Mouse (Mus musculus) C2C12 (cell line): Measurements from ENCODE around the gene Usp34. TPM values are rescaled to one million over a fixed set of nuclear protein-coding genes. Genes with fewer than 3 reads are reported as not detected.
"Not testable (repeated sequence)": the region's sequence is repeated elsewhere in the genome, so short reads cannot be mapped to it uniquely, and the experiment has no call there.

Source experiments
- H3K27me3 ChIP-seq: one replicate; pipeline ENCODE4 v1.6.1; 2011; ENCODE audit not compliant: control insufficient read depth, insufficient read depth, insufficient read length
- H3K36me3 ChIP-seq: one replicate; pipeline ENCODE4 v1.6.1; 2011; ENCODE audit not compliant: control insufficient read depth, insufficient read depth
- H3K4me3 ChIP-seq: one replicate; pipeline ENCODE4 v1.5.1; 2011; ENCODE audit warnings: mild to moderate bottlenecking, control low read depth; ENCODE audit not compliant: poor library complexity, insufficient read depth, severe bottlenecking
- H3K79me2 ChIP-seq: one replicate; pipeline ENCODE4 v1.6.1; 2011; ENCODE audit not compliant: control insufficient read depth, insufficient read depth
- H3K79me3 ChIP-seq: one replicate; pipeline ENCODE4 v1.6.1; 2011; ENCODE audit warnings: low read depth, control low read depth
- H3ac ChIP-seq: one replicate; pipeline ENCODE3; 2011; ENCODE audit warnings: low read depth; ENCODE audit not compliant: control insufficient read depth, insufficient read length
- CEBPB ChIP-seq: IDR thresholded peaks from one replicate; pipeline ENCODE4 v1.6.1; 2011; ENCODE audit warnings: low read depth, mild to moderate bottlenecking, control low read depth, moderate library complexity
- CTCF ChIP-seq: IDR thresholded peaks from one replicate; pipeline ENCODE4 v1.5.1; 2011; ENCODE audit not compliant: control insufficient read depth, insufficient read depth, insufficient read length
- FOSL1 ChIP-seq: IDR thresholded peaks from one replicate; pipeline ENCODE4 v1.8.0; 2011; ENCODE audit warnings: mild to moderate bottlenecking, low read length; ENCODE audit not compliant: poor library complexity, insufficient read depth, severe bottlenecking
- MAX ChIP-seq: IDR thresholded peaks from one replicate; pipeline ENCODE4 v1.6.1; 2011; ENCODE audit warnings: mild to moderate bottlenecking, control low read depth
- MYOD1 ChIP-seq: IDR thresholded peaks from one replicate; pipeline ENCODE4 v1.6.1; 2011; ENCODE audit warnings: low read depth; ENCODE audit not compliant: control insufficient read depth, insufficient read length
- MYOG ChIP-seq: IDR thresholded peaks from one replicate; pipeline ENCODE4 v1.6.1; 2011; ENCODE audit not compliant: control insufficient read depth, insufficient read length; ENCODE audit errors: extremely low read depth
- USF1 ChIP-seq: IDR thresholded peaks from one replicate; pipeline ENCODE4 v1.6.1; 2011; ENCODE audit warnings: low read depth, mild to moderate bottlenecking, control low read depth, moderate library complexity
- polyA plus RNA-seq: library from polyadenylated mRNA; unstranded; fragments of >200 nt; fragmentation: generic; extraction: Trizol; gene quantifications from one replicate; pipeline ENCODE4 v1.2.1, GENCODE M21; 2012; ENCODE audit warnings: missing spikeins

Gene Usp34
- polyA plus RNA-seq, 1 experiment = 8.4 TPM

DNA sequence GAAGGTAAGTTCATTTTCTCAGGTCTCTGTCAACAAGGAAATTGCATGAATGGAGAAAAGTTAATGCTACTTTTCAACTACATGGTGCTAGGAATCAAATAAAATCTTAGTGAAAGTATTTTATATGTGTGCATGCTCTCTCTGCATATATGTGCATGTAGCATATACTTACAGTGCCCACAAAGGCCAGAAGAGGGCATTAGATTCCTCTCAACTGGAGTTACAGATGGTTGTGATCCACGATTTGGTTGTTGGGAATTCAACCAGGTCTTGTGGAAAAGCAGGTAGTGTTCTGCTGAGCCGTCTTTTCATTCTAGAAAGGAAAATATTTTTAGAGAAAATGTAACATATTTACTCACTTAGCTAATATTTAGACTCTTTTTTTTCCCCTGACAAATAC, 129.4 kb downstream of the Usp34 start:
- Histone ChIP-seq H3K4me3 (no peak overlapping the region), H3K27me3 (no peaks in the 10 kb centered on the region), H3ac (no peak overlapping the region), H3K79me3 (no peaks in the 10 kb centered on the region), H3K36me3 (peaks cover 92% of the 10 kb centered on the region), H3K79me2 (no peaks in the 10 kb centered on the region)
- TF ChIP-seq CTCF (no peak), FOSL1 (no peak), MYOD1 (no peak), MAX (no peak), USF1 (no peak), CEBPB (no peak), MYOG (no peak)

DNA sequence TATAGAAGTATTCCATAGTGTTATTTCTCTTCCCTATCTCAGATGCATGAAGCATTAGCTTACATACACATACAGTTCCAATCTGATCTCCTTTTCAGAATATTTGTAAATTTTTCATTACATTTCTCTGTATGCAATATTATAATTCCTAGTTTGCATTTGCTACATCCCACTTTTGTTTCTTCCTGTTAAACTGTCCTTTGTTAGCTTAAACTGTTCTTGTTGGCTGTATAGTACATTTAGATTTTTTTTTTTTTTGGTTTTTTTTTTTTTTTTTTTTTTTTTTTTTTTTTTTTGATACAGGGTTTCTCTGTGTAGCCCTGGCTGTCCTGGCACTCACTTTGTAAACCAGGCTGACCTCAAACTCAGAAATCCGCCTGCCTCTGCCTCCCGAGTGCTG, 159.2 kb downstream of the Usp34 start:
- H3K27me3 ChIP-seq, H3K79me3 ChIP-seq, H3ac ChIP-seq, H3K79me2 ChIP-seq, H3K4me3 ChIP-seq: not testable (repeated sequence)
- H3K36me3 ChIP-seq = peaks cover 69% of the 10 kb centered on the region

DNA sequence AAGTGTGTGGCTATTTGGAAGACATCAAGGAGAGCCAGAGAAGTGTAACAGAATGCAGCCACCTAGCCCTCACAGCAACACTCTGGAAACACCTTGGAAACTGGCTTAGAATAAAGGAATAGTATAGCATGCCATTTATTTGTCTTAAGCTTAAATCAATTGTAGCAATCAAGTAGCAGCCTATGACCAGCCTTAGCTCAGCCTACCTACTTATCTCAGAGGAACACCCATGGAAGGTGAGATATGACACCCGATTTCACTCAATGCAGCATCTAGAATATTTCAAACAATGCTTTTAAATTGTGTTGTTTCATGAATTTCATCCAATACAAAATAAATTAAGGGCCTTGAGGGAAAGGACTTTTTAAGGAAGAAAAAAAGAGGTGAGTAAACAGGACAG, 183.3 kb downstream of the Usp34 start:
- Histone ChIP-seq H3K79me3 (peaks cover 5% of the 10 kb centered on the region), H3K4me3 (no peak overlapping the region), H3K79me2 (peaks cover 12% of the 10 kb centered on the region), H3K27me3 (no peaks in the 10 kb centered on the region), H3K36me3 (peaks cover 92% of the 10 kb centered on the region), H3ac (no peak overlapping the region)
- no peak for TF ChIP-seq USF1
- TF ChIP-seq MYOD1 = no peak
- TF ChIP-seq MYOG = no peak
- no peak for TF ChIP-seq CEBPB
- TF ChIP-seq MAX = no peak
- no peak for TF ChIP-seq FOSL1
- TF ChIP-seq CTCF = no peak

DNA sequence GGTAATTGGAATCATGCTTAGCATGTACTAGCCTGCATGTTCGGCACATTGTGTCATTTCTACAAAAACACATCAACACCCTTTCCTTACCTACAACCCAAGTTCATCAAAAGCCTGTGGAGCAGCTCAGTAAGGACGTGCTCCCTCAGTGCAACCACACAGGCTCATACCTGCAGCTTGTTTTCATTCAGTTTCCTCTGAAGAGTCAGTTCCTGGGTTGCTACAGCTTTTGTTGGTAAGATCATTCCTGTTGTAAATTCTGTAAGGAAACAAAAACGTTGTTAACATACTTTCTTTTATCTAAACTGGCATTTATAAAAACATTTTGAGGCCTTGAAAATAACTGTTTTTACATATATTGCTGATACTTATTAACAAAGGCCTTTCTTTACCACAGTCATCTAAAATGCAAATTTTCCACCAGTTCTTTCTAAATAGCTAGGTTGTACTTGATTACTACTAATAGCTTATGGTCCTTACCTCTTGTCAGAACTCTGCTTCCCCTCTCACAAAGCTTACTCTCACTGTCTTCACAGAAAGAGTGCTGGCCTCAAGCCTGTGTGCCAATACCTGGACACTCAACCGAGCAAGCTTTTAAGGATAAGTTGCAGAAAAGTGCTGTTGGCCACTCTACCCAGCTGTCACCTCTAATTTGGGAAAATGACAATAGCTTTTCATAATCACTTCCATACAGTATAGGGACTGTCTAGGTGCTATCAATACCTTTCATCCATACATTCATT, 185.5 kb downstream of the Usp34 start:
- Histone ChIP-seq H3K36me3 (peaks cover 92% of the 10 kb centered on the region), H3K79me2 (peaks cover 34% of the 10 kb centered on the region), H3K79me3 (peaks cover 28% of the 10 kb centered on the region), H3K4me3 (no peak overlapping the region), H3K27me3 (no peaks in the 10 kb centered on the region), H3ac (no peak overlapping the region)
- TF ChIP-seq MYOG (no peak), FOSL1 (no peak), USF1 (no peak), MAX (no peak), CEBPB (no peak), MYOD1 (no peak), CTCF (no peak)

DNA sequence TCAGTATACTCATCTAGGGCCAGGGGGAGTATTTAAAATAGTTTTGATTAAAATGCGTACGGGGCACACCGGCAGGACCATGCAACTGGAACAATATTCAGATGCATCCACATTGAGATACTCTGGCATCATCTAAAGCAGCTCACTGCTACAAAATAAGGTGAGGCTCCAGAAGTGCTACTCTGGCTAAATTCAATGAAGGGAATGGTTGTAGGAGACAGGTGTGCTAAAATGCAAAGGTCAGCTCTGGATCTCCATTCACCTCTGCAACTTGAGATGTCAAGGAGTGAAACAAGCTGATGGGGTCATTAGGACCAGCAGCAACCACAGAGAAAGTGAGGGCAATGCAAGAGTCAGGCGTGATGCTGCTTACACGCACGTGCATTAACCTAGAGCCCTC, 188.5 kb downstream of the Usp34 start:
- Histone ChIP-seq H3K4me3 (no peak overlapping the region), H3ac (no peak overlapping the region), H3K36me3 (peaks cover 62% of the 10 kb centered on the region), H3K79me2 (peaks cover 38% of the 10 kb centered on the region), H3K79me3 (peaks cover 29% of the 10 kb centered on the region), H3K27me3 (no peaks in the 10 kb centered on the region)
- TF ChIP-seq FOSL1 = no peak
- no peak for TF ChIP-seq MYOD1
- no peak for TF ChIP-seq MAX
- TF ChIP-seq CTCF = no peak
- no peak for TF ChIP-seq USF1
- no peak for TF ChIP-seq MYOG
- TF ChIP-seq CEBPB = no peak

DNA sequence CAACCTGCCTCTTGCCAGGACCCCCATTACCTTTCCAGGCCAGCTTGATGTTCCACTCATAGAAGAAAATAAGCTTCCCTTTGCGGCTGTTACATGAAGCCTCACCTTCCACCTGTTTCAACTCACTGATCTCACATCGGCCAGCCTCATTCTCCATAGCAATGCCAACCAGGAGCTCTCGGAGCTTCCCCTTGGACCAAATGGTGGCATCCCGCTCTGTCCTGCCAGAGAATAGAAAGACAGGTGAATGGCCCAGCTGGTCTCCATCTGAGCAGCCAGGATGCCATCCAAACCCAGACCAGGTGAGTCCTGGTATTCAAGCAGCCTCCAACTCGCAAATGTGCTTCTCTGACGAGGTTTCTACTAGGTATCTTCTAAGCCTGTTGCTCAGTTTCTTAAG, 190.0 kb downstream of the Usp34 start:
- Histone ChIP-seq H3K4me3 (peak overlapping the region; percentile 89), H3ac (peak overlapping the region; percentile 58), H3K79me3 (peaks cover 29% of the 10 kb centered on the region), H3K27me3 (no peaks in the 10 kb centered on the region), H3K79me2 (peaks cover 38% of the 10 kb centered on the region), H3K36me3 (peaks cover 49% of the 10 kb centered on the region)
- TF ChIP-seq USF1 (no peak), FOSL1 (no peak), CEBPB (no peak), MAX (no peak), MYOD1 (no peak), CTCF (no peak), MYOG (no peak)
